Mouse (Mus musculus): Measurements from ENCODE around the gene Vmn2r20.
"Not testable (repeated sequence)": the region's sequence is repeated elsewhere in the genome, so short reads cannot be mapped to it uniquely, and the experiment has no call there.

Vmn2r20 gene

DNA sequence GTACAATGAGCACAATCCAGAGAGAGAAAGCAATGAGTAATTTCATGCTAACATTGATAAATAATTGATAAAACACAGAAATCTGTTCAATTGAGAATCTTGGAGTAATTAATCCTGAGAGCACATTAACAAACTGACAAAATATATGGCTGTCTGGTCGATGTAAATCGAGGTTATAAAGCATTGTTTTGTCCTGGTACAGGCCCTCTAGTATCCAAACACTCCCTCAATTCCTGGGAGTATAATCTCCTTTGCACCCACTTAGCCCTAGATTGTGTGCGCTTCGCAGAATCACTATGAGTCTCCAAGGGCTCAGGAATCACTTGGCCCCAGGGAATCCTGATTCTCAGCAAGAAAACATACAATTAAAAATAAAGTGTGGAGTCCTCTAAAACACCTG lies at the start of gene Vmn2r20:
Gene Vmn2r20 (minus strand): TSS at position 101 of the 400 bp plus-strand sequence.
- not testable (repeated sequence) for DNase-seq

GRCm38 (mm10) chr6:123424413-123424812 lies 6.5 kb upstream of the Vmn2r20 start:
- DNase-seq: not testable (repeated sequence)

GRCm38 (mm10) chr6:123406918-123407665 lies 10.8 kb downstream of the Vmn2r20 start:
- DNase-seq: not testable (repeated sequence)

GRCm38 (mm10) chr6:123388824-123389223 lies 29.1 kb downstream of the Vmn2r20 start:
- DNase-seq: peak; percentile 1 to 17

- no peak for DNase-seq
These were observed 71.8 kb downstream of the Vmn2r20 start for GRCm38 (mm10) chr6:123346141-123346540.

DNA sequence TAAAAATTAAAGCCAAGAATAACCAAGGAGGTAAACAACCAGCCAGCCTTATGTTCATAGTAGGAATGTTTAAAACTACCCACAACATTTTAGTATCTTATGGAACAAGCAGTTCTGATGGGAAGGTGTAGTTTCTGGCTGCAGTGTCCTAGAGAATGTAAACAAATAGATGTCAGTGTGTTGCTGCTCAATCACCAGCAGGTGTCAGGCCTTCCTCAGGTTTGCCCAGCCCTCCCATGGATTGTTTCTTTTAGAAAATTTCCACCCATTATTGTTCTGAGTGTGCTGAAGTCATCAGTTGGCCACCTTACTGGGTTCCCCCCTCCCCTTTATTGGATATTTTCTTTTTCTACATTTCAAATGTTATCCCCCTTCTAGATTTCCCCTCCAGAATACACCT lies 77.8 kb downstream of the Vmn2r20 start:
- peak; percentile 0 to 40 for DNase-seq

- DNase-seq: no peak
These were observed 85.4 kb downstream of the Vmn2r20 start for GRCm38 (mm10) chr6:123332503-123332902.

All from kidney, postnatal 36 days (tissue).